Mouse (Mus musculus): ENCODE results near the gene Fbxl20.
A peak's percentile ranks its signal among the peaks of the same experiment; 100 is the strongest.

The Fbxl20 gene

DNA sequence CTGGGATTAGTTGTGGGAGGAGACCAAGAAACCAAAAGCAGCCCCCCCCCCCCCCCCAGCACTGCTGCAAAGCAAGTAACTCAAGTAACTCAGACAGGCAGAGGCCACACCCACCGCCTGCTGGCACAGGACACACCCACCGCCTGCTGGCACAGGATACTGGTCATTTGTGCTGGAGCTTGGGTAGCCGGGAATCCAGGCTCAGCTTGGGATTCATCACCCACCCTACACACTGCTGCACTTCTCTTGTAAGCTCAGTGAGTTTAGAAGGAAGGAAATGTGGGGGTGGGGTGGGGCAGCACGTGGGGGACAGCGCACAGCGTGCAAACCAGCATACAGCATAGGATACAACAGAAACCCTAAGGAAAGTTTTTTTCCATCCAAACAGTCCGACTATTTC is 62.0 kb downstream of the Fbxl20 start:
- DNase-seq (ENCODE audit: low read depth) = no peak

DNA sequence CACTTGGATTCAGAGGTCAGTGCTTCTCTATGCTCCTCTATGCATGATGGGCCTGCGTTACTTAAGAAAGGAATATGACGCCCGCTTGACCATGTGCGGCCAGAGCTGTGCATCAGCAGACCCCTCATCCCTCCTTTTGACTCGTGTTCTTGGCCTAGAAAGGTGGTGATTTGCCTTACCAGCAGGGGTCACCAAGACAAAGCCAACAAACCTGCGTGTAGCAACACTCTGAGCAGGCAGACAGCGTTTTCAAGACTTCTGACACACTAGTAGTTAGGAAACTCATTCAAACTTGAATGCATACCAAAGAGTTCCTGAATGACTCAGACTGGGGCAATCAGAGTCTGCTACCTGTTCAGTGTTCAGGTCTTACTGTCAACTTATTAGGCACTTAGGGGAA is 63.6 kb downstream of the Fbxl20 start:
- DNase-seq (ENCODE audit: low read depth) = no peak

DNA sequence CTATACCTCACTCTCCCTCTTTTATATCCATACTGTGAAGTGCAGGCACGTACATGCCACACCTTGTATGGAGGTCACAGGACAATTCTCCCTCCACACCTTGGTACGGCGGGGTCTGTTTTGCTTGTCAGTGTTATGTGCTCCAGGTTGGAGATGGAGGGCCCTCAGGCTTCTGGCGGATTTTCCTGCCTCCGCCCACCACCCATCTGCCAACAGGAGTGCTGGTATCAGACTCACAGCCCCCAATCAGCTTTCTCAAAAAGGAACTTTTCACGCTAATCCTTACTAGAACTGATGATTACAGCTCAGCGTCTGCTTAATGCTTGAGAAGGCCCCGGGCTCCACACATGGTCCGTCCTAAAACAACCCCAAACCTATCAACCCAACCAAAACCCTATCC is 64.1 kb downstream of the Fbxl20 start:
- DNase-seq (ENCODE audit: low read depth) = no peak

DNA sequence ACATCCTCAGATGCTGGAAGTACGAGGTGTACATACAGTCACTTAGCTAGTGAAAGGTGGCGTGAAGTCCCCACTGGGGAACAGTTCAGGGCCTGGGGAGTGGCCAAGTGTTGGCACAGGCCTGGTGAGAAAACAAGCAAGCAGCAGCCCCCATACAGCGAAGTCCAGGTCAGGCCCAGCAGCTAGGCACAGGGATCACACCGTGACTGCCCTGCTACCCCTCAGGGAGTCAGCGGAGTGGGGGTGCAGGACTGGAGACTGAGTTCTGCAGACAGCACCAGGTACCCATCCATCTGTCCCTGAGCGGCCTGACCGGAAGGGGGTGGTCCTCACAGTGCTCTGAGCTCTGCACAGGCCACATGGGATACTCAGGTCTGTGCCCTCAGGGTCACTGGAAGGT is 67.5 kb downstream of the Fbxl20 start:
- no peak for DNase-seq (ENCODE audit: low read depth)

DNA sequence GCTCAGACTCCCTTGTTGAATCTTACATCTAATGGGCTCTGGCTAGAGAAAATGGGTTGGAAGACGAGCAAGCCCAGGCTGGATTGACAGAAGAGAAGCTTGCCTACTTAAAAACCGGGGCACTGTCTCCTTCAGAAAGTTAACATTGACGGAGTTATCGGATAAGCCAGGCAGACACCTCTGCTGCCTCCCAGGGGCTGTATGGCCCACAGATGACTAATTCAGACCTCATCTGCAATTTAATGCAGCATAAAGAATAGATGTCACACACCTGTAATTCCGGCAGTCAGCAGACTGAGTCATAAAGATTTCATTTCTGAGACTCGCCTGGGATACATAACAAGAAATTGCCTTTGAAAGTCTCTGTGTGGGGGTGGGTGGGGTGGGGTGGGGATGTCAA is 69.8 kb downstream of the Fbxl20 start:
- no peak for DNase-seq (ENCODE audit: low read depth)

DNA sequence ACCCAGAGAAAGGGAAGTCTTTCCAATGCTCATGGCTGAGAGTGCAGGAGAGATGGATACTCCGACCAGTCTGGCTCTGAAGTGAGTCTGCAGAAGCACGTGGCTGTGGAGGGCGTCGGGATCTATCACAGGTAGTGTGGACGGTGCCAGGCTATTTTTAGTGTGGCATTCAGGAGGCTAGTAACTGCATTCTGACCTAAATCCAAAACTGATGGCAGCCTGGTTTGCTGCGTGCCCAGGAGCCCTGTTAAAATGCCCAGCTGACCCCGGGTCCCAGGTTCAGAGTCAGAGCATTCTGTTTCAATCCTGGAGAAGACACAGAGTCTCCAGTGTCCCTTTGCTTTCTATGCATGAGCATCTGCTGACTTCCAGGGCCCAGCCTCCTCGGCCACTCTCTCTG is 73.1 kb downstream of the Fbxl20 start:
- DNase-seq (ENCODE audit: low read depth) = no peak

DNA sequence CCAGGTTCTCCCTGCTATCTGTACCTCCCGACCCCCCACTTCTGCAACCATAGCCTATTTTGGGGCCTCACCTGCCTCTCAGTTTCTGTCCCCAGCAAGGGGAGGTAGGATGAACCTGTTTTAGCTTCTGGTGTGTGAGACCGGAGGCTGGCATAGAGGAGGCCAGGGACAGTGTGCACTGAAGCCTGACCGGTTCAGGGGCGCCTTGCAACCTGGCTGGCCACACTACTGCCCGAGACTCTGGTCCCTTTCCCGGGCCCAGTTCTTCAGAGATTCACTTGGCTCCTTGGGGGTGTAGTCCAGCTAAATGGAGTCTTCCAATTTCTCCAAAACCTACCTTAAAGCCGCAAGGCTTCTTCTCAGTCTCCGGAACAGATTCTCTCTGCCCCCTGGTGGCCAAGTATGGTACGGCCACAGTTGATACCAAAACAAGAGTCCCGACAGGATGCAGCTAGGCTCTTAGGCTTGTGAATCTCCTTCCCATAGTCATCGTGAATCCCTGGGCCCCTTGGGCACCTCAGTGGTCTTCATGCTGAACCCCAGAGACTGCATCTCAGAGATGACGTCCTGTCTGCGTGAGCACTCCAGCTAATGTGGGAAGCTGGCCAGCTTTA is 74.9 kb downstream of the Fbxl20 start:
- peak; percentile 87 for DNase-seq (ENCODE audit: low read depth)

DNA sequence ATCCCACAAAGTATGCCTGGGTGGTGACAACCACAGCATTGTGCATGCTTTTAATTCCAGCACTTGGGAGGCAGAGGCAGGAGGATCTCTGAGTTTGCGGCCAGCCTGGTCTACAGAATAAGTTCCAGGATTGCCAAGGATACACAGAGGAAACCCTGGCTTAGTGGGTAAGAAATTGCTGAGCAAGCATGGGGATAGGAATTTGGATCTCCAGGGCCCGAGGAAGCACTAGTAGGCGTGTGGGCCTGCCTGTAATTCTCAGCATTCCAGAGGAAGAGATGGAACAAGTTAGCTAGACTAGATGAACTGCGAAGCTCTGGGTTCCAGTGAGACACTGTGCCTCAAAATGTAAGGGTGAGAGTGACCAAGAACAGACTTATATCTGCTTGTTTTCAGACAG is 76.8 kb downstream of the Fbxl20 start:
- DNase-seq (ENCODE audit: low read depth) = no peak

DNA sequence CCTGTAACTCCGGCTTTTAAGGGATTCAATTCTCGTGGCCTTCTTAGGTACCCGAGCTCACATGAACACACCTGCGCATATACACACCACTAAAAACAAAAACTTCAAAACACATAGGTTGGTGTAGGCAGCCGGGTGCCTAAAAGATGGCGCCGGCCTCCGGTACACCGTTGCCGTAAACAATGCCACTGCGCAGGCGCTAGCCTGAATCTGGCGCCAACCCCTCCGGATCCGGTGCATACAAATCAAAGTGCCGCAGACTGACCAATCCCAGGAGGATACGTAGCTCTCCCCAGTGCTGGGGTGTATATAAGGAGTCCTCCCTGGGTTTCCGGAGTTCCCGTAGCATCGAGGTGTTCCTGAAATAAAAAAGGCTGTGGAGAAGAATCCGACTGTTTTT is 82.9 kb downstream of the Fbxl20 start:
- DNase-seq (ENCODE audit: low read depth) = no peak

DNA sequence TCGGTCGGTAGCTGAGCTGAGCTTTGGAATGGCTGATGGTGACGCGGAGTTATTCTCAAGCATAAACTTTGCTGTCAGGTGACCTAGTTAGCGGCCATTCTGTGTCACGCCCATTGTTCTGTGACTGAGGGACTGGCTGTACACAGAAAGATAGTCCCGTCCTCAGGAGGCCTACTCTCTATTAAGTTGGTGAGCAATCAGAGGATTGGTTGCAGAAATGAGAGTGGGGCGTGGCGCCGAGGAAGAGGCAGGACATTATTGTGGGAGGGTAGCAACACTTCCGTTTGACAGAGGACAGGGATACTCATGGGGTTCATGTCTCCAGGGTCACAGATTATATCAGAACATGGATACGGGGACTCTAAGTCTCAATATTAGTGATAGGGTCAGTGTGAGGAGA is 84.0 kb downstream of the Fbxl20 start:
- no peak for DNase-seq (ENCODE audit: low read depth)

DNA sequence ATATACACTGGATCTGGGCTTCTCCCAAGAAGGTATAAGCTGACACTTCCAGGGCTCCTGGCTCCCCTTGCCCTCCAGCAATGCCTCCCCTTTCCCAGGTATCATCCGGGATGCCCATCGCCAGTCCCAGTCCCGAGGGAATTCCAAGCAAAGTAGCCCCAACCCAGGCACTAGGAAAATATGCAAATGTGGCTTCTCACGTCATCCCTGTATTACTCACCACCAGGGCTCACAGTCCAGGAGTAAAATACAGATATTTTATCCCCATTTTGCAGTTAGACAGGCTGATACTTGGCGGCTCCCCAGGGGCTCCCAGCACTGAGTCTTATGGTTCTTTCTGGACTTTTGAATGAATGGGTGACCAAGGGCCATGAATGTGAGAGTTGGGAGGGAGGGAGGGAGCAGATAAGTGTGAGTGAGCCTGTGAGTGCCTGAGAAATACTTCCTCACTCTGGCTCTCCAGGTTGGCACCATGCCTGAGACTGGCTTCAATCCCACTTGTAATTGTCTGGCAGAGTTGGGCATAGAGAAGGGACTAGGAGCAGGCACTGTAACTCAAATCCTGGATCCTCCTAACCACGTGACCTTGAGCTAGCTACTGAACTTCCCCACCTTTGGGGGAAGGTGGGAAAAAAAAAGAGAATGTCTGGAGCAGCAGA is 88.2 kb downstream of the Fbxl20 start:
- no peak for DNase-seq (ENCODE audit: low read depth)

DNA sequence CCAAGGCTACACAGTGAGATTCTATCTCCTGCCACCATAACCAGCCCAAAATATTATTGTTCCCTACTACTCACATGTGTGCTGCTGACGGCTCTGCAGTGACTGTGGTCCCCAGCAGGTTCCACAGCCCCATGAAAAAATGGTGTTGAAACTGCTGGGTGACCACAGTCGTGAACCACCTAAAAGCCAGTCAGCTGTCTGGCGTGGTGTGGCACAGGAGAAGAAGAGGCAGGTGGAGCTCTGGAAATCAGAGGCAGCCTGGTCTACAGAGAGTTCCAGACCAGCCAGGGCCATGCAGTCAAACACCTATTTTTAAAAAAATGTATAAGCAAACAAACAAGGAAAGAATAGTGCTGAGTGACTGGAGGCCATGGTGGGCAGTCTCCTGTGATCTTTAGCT is 88.8 kb downstream of the Fbxl20 start:
- no peak for DNase-seq (ENCODE audit: low read depth)

DNA sequence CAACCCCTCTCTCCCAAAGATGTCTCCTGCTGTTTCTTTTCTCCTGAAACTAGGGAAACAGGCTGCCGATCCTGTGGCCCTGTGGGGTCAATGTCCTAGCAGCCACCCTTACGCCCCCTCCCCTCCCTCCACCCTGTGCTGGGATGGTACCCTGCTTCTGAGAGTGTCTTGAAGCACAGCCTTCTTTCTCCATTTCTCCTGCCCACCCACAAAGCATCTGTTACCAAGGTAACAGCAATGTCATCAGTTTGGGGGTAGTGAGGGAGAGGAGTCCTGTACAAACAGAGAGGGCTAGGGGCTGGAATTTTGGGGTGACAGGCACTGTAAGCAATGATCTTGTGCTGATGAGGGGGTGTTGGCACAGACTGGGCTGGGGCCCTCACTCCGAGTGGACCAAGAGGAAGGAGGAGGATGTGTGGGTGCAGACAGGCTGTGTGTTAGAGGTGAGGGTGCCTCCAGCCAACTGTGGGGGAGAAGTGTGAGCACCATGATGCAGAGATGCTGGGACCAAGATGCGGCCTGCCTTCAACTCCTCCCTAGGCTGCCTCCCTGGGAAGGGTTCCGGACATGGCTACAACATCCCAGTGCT is 90.0 kb downstream of the Fbxl20 start:
- DNase-seq (ENCODE audit: low read depth) = no peak

DNA sequence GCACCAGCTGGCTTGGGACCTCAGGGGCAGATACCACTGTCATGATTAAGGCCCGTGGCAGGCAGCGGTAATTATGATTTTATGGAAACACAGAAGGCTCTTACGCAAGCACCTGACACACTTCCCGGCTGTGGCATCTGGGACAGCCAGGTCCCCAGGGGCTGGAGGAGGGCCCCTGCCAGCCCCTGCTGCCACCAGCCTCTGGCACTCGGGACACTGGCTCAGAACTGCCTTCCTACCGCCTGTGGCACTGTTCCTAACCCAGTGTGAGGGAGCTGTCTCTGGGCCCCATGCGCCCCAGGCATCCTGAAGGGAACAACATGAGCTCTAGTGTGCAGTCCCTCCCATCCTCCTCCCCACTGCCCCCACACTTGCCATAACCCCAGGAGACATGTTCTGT is 90.5 kb downstream of the Fbxl20 start:
- no peak for DNase-seq (ENCODE audit: low read depth)

DNA sequence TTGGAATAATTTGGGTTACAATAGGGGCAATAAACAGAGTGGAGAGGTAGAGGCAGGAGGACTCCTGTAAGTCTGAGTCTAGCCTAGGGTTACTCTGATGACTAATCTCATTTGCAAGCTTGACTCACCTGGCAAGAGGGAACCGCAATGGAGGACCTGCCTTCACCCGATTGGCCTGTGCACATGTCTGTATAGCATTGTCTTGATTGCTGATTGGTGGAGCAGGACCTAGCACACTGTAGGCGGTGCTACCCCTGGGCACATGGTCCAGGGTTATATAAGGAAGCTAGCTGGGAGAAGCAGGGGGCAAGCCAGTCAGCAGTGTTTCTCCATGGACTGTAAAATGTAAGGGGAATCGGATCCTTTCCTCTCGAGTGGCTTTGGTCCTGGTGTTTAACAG is 92.2 kb downstream of the Fbxl20 start:
- DNase-seq (ENCODE audit: low read depth) = no peak

DNA sequence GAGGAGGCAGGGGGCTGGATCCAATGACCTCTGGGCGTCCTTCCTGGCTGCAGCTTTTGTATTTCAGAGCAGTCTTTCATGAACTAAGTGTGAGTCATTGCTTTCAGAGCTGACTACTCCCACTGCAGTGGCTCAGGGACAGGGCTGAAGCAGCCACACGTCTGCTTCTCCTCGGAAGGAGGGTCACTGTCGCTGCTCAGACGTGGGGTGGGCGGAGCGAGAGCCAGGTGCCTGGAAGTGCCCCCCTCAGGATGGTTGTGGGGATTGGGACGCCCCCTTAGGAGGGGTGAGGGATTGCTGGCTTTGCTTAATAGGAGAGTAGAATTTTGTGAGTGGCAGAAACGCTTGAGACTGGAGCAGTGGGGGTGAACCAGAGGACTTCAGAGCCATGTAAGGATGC is 92.7 kb downstream of the Fbxl20 start:
- no peak for DNase-seq (ENCODE audit: low read depth)

DNA sequence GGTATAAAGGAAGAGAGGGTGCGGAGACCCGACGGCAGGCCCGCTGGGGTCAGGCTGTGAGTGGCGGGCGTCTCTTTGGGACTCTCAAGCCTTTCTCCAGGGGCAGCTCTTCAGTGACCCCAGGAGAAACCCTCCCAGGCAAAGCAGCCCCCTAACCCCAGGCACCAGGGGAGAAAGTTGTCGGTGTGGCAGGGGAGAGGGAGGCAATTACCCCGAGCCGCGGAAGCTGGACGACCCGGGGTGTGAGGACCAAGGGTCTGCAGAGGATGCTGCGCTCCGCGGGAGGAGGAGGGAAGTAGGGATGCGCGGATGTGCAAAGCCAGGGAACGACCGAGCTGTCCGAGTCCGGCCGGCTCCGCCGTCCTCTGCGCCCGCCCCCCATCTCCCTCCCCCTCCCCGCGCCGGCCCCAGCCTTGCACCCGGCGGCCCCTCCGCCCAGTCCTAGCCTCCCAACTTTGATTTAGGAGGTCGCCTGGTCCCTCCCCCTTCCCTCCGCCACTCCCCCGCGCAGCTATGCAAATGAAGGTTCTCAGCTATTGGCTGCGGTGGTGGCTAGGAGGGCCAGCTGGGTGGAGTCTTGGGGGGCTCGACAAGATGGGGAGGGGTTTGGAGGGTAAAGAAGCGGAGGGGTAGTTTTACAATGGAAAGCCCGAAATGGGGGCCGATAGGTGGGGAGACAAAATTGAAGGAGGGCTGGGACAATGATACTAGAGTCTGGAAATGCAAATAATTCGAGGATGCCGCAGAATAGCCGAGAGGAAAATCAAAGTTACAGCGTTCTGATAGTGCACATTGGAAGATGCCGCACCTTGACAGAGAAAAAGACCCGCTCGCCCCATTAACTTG is 97.0 kb downstream of the Fbxl20 start, which contains the start of gene Stac2:
Stac2 (minus strand) TSS at position 474 of the 846 bp plus-strand sequence.
- DNase-seq (ENCODE audit: low read depth) = no peak

DNA sequence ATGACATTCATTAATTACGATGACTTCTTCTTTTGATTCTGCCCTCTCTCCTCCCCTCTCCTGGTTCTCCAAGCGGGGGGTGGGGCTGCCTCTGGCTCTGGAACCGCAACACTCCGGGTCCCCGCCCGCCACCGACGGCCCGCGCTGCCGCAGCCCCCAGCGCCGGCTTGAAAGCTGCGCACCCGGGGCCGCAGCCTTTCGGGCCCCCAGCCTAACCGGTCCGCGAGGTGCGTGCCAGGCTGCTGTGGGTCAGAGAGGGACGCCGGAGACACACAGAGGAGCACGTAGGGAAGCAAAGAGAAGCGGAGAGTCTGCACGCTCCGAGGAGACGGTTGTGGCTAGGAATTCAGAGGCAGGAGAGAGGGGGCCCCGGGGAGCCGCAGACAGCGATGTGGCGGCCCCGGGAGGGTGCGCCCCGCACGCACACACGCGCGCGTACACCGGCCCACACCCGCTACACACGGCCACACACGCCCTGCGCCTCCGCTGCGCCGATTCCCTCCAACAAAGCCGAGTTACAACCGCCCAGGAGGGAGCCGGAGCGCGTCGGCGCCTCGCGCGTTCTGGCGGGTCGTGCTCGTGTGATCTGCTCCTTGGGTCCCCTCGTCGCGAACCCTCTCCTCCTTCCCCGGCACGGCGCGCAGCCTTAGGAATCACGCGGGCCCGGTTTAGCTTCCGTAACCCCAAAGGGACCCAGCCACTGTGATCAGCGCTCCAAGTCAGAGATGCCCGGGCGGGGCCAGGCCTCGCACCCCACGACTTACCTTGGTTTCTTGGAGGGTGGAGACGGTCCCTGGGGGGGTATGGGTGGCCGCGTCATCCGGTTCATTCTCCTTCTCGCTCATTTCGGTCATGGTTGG is 97.8 kb downstream of the Fbxl20 start:
- DNase-seq (ENCODE audit: low read depth) = no peak

DNA sequence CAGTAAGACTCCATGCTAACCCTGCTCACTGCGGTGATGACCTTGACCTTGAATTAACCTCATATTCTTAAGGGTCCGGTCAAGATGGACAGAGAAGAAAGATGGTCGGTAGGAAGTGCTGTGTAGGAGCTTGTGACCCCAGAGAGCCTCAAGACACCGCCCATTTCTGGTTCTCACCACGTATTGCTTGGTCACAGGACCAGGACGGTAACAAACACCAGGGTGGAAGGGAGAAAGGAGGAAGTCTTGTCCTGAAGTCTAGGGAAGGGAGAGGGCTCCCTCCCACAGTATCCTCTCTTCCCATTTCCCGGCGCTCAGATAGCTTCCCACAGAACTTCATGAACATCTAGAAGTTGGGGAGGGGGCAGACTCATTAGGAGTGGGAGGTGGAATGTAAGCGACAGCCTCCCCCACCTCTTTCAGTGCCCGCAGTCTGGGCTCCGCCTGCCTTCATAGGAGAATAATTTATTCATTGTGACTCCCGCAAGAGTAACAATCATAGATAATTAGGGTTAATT is 98.5 kb downstream of the Fbxl20 start:
- no peak for DNase-seq (ENCODE audit: low read depth)

DNA sequence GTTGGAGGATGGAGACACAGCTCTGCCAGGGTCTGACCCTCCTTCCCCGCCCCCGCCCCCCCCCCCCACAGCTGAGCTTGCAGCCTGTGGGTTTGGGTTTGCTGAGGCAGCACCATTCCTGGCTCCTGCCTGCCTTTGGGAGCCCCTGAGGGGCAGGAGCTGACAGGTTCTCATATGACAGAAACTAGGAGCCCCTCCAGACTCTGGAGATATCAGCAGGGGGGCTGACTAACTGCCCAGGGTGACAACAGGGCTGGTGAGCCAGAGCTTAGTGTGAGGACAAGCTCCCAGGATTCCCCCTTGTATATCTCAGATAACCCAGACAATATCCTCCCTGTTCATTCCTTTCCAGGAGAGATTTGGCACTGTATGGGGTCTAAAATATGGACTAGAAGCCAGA is 99.3 kb downstream of the Fbxl20 start:
- DNase-seq (ENCODE audit: low read depth) = no peak

DNA sequence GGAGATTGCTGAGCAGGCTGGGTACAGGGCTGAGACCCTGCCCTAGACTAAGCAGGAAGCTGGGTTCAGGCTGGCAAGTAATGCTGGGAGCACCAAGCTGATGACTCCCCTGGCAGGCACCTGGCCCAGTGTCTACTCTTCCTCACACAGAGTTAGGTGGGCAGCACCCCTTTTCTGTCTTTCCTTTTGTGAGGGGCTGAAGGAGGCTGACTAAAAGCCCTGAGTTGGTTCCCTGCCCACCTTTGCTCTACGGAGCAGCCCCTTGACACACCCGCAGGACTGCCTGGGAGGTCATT is 99.7 kb downstream of the Fbxl20 start:
- no peak for DNase-seq (ENCODE audit: low read depth)
